Mouse (Mus musculus): ENCODE data around the gene Sarnp. TPM values are rescaled to one million over a fixed set of nuclear protein-coding genes. Genes with fewer than 3 reads are reported as not detected.

Sarnp gene
- polyA plus RNA-seq, 1 experiment from 2014 or later, result 247 TPM

DNA sequence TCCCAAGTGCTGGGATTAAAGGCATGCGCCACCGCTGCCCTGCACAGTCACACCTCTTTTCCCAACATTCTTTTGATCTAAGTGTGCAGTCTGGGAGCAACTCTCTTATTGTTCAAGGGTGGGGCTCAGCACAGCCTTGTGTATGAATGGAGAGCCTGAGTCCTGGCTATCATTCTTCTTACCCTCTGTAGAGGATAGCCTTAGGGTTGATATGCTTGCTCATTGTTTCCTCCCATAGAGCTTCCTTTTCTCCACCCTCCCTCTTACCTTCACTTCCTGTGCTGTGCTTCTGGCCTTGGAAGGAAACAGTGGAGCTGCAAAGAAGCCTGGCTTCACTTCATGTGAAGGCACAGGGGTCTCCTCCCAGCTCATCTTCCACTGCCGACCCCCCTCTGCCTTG, 83.6 kb downstream of the Sarnp start, which contains the start of gene Cd63:
TSS of gene Cd63 (plus strand) at position 292 of the 400 bp plus-strand sequence.
- no peak for DNase-seq (ENCODE audit: extremely low spot score, low spot score)
- Histone ChIP-seq H3K4me1 (peaks cover 12% of the 10 kb centered on the region), H3K36me3 (replicated peaks) (no peaks in the 10 kb centered on the region), H3K27ac (no peak within 1 kb of the TSS), H3K9me3 (no peaks in the 10 kb centered on the region), H3K27me3 (ENCODE audit: poor library complexity, severe bottlenecking) (peaks cover 23% of the 10 kb centered on the region), H3K4me3 (no peak within 1 kb of the TSS)
- WGBS, result 91% methylated on average over 3 of the region's 3 CpGs

- no peak for DNase-seq (ENCODE audit: extremely low spot score, low spot score)
- H3K27me3 ChIP-seq (ENCODE audit: poor library complexity, severe bottlenecking), result peaks cover 16% of the 10 kb centered on the region
- H3K27ac ChIP-seq, result no peak overlapping the region
- WGBS, result 76% methylated on average over 1 of the region's 1 CpGs
- no peak overlapping the region for H3K4me3 ChIP-seq
- peaks cover 5% of the 10 kb centered on the region for H3K4me1 ChIP-seq
- no peaks in the 10 kb centered on the region for H3K9me3 ChIP-seq
- no peaks in the 10 kb centered on the region for H3K36me3 ChIP-seq (replicated peaks)
Observed at GRCm38 (mm10) chr10:128901409-128901808, 84.3 kb downstream of the Sarnp start.

- 86% methylated on average over 3 of the region's 3 CpGs for WGBS
- DNase-seq (ENCODE audit: extremely low spot score, low spot score), result no peak
Observed at GRCm38 (mm10) chr10:128902409-128902988, 85.4 kb downstream of the Sarnp start.

DNA sequence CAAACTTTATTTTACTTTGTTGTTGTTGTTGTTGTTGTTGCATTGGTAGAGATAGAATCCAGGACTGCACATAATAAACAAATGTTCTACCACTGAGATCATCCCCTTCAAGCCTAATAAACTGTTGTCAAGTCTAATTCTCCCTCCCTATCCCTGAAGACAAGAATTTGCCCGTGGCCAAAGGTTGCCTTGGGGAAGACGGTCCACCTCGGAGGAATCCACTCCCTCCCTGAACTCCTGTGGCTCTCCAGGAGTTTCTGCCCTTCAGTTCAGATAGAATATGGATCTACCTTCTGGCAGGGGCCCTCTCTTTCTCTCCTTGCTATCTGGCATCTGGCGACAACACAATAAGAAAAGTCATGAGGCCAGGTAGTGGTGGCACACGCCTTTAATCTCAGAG, 87.7 kb downstream of the Sarnp start:
- no peaks in the 10 kb centered on the region for H3K9me3 ChIP-seq
- H3K27ac ChIP-seq, result no peak overlapping the region
- H3K27me3 ChIP-seq (ENCODE audit: poor library complexity, severe bottlenecking), result peaks cover 19% of the 10 kb centered on the region
- DNase-seq (ENCODE audit: extremely low spot score, low spot score), result no peak
- 76% methylated on average over 5 of the region's 5 CpGs for WGBS
- H3K4me1 ChIP-seq, result peaks cover 9% of the 10 kb centered on the region
- no peaks in the 10 kb centered on the region for H3K36me3 ChIP-seq (replicated peaks)
- no peak overlapping the region for H3K4me3 ChIP-seq

More at GRCm38 (mm10) chr10:128902409-128902988, 85.4 kb downstream of the Sarnp start:
- Histone ChIP-seq H3K9me3 (no peaks in the 10 kb centered on the region), H3K27me3 (ENCODE audit: poor library complexity, severe bottlenecking) (peaks cover 7% of the 10 kb centered on the region), H3K36me3 (replicated peaks) (no peaks in the 10 kb centered on the region), H3K4me1 (no peaks in the 10 kb centered on the region), H3K27ac (no peak overlapping the region), H3K4me3 (no peak overlapping the region)

- no peaks in the 10 kb centered on the region for H3K9me3 ChIP-seq
- H3K36me3 ChIP-seq (replicated peaks), result peaks cover 24% of the 10 kb centered on the region
- peak overlapping the region; percentile 92 for H3K27ac ChIP-seq
- no peak for DNase-seq (ENCODE audit: extremely low spot score, low spot score)
- WGBS, result 61% methylated on average over 13 of the region's 13 CpGs
- H3K4me1 ChIP-seq, result peaks cover 39% of the 10 kb centered on the region
- H3K4me3 ChIP-seq, result peak overlapping the region; percentile 86
- H3K27me3 ChIP-seq (ENCODE audit: poor library complexity, severe bottlenecking), result peaks cover 35% of the 10 kb centered on the region
Observed at GRCm38 (mm10) chr10:128908778-128909448, 91.8 kb downstream of the Sarnp start.

DNA sequence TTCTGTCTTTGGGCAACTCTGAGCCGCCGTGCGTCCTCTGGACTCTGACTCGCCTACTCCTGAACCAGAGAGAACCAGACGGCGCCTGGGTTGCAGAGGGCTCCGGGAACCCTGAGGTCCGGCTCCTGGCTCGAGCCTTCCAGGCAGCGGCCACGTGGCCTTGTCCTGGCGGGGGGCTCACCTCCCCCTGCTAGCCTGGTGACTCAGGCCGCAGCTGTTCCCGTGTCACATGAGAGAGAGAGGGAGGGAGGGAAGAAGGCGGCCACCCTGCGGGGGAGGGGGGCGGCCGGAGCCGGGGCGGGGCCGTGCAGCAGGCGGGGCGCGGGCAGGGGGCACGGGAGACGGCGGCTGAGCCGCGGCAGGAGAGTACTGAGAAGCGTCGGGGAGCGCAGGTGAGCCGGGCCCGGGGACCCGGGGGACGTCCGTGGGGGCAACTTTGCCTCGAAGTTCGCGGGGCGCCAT, 92.5 kb downstream of the Sarnp start:
- peak overlapping the region; percentile 92 for H3K27ac ChIP-seq
- peak; percentile 82 for DNase-seq (ENCODE audit: extremely low spot score, low spot score)
- peaks cover 35% of the 10 kb centered on the region for H3K27me3 ChIP-seq (ENCODE audit: poor library complexity, severe bottlenecking)
- no peaks in the 10 kb centered on the region for H3K9me3 ChIP-seq
- H3K4me1 ChIP-seq, result peaks cover 40% of the 10 kb centered on the region
- WGBS, result under 1% methylated on average over 37 of the region's 41 CpGs
- peak overlapping the region; percentile 86 for H3K4me3 ChIP-seq
- peaks cover 28% of the 10 kb centered on the region for H3K36me3 ChIP-seq (replicated peaks)

GRCm38 (mm10) chr10:128910066-128910841, 93.1 kb downstream of the Sarnp start:
- Histone ChIP-seq H3K9me3 (no peaks in the 10 kb centered on the region), H3K27ac (peak overlapping the region; percentile 92), H3K4me3 (peak overlapping the region; percentile 86), H3K4me1 (peaks cover 40% of the 10 kb centered on the region), H3K36me3 (replicated peaks) (peaks cover 32% of the 10 kb centered on the region), H3K27me3 (ENCODE audit: poor library complexity, severe bottlenecking) (peaks cover 35% of the 10 kb centered on the region)
- WGBS, result 3% methylated on average over 60 of the region's 66 CpGs
- DNase-seq (ENCODE audit: extremely low spot score, low spot score), result peak; percentile 53

DNA sequence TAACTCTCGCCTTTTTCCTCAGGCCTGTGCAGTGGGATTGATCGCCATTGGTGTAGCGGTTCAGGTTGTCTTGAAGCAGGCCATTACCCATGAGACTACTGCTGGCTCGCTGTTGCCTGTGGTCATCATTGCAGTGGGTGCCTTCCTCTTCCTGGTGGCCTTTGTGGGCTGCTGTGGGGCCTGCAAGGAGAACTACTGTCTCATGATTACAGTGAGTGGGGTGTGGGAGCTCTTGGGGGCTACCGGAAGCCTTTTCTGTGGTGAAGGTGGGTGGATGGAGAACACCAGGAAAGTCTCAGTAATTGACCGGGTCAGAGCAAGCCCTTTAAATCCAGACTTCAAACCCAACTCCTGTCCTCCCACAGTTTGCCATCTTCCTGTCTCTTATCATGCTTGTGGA, 94.3 kb downstream of the Sarnp start:
- Histone ChIP-seq H3K27ac (no peak overlapping the region), H3K4me3 (peak overlapping the region; percentile 86; the same call in 1 of the 2 replicates), H3K36me3 (replicated peaks) (peaks cover 41% of the 10 kb centered on the region), H3K27me3 (ENCODE audit: poor library complexity, severe bottlenecking) (peaks cover 35% of the 10 kb centered on the region), H3K9me3 (no peaks in the 10 kb centered on the region), H3K4me1 (peaks cover 40% of the 10 kb centered on the region)
- no peak for DNase-seq (ENCODE audit: extremely low spot score, low spot score)
- WGBS, result 93% methylated on average over 6 of the region's 6 CpGs

DNA sequence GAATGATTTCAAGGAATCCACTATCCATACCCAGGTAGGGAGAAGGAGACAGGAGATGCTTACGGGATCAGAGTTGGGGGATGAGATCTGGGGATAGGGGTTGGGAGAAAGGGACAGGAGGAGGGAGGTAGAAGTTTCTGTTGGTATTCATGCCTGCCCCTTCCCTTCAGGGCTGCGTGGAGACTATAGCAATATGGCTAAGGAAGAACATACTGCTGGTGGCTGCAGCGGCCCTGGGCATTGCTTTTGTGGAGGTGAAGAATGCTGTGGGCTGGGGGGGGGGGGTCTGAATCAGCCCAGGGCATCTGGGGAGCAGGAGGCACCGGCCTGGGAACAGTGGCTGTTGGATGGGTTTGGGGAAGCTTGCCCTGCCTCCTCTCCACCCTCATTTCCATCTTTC, 95.1 kb downstream of the Sarnp start:
- Histone ChIP-seq H3K4me1 (peaks cover 40% of the 10 kb centered on the region), H3K9me3 (no peaks in the 10 kb centered on the region), H3K27ac (no peak overlapping the region), H3K4me3 (no peak overlapping the region), H3K27me3 (ENCODE audit: poor library complexity, severe bottlenecking) (peaks cover 35% of the 10 kb centered on the region), H3K36me3 (replicated peaks) (peaks cover 48% of the 10 kb centered on the region)
- DNase-seq (ENCODE audit: extremely low spot score, low spot score), result no peak
- 84% methylated on average over 4 of the region's 4 CpGs for WGBS

GRCm38 (mm10) chr10:128912791-128913190, 95.7 kb downstream of the Sarnp start:
- H3K27ac ChIP-seq, result 0 out of 2 replicates have a peak overlapping the region, but pooled peaks have one; percentile 48
- WGBS, result 87% methylated on average over 4 of the region's 4 CpGs
- peaks cover 30% of the 10 kb centered on the region for H3K27me3 ChIP-seq (ENCODE audit: poor library complexity, severe bottlenecking)
- H3K4me1 ChIP-seq, result peaks cover 40% of the 10 kb centered on the region
- H3K9me3 ChIP-seq, result no peaks in the 10 kb centered on the region
- no peak for DNase-seq (ENCODE audit: extremely low spot score, low spot score)
- H3K4me3 ChIP-seq, result no peak overlapping the region
- peaks cover 53% of the 10 kb centered on the region for H3K36me3 ChIP-seq (replicated peaks)

GRCm38 (mm10) chr10:128913219-128913618, 96.1 kb downstream of the Sarnp start:
- peaks cover 42% of the 10 kb centered on the region for H3K4me1 ChIP-seq
- peaks cover 26% of the 10 kb centered on the region for H3K27me3 ChIP-seq (ENCODE audit: poor library complexity, severe bottlenecking)
- no peaks in the 10 kb centered on the region for H3K9me3 ChIP-seq
- peak; percentile 91 for DNase-seq (ENCODE audit: extremely low spot score, low spot score)
- H3K4me3 ChIP-seq, result no peak overlapping the region
- 8% methylated on average over 5 of the region's 5 CpGs for WGBS
- H3K27ac ChIP-seq, result 0 out of 2 replicates have a peak overlapping the region, but pooled peaks have one; percentile 48
- H3K36me3 ChIP-seq (replicated peaks), result peaks cover 57% of the 10 kb centered on the region

GRCm38 (mm10) chr10:128913696-128914095, 96.6 kb downstream of the Sarnp start:
- Histone ChIP-seq H3K36me3 (replicated peaks) (peaks cover 60% of the 10 kb centered on the region), H3K4me1 (peaks cover 45% of the 10 kb centered on the region), H3K9me3 (no peaks in the 10 kb centered on the region), H3K27me3 (ENCODE audit: poor library complexity, severe bottlenecking) (peaks cover 21% of the 10 kb centered on the region), H3K4me3 (no peak overlapping the region), H3K27ac (no peak overlapping the region)
- 83% methylated on average over 12 of the region's 12 CpGs for WGBS
- DNase-seq (ENCODE audit: extremely low spot score, low spot score), result no peak
